ENCODE assay signal across 9 mouse cellular contexts in genomic region chr19:60946656-60947055, GRCm38 (mm10). TPM values are rescaled to one million over a fixed set of nuclear protein-coding genes. Genes with fewer than 3 reads are reported as not detected.
DNase-seq lines count a peak whose midpoint lies in the region; ATAC-seq lines count a peak whose summit lies in the region.
"Had no signal": no experiment of that assay in that cellular context is flagged by ENCODE, and none has a peak within 500 bp of the region (broad histone marks: within the 10 kb centered on the region; RNA-seq: fewer than 3 reads in every experiment).

No protein-coding gene starts in this region.

- H3K4me1 ChIP-seq in midbrain, embryonic 14.5 days (ENCODE audit: control insufficient read depth, insufficient read depth, low read length) = no peaks in the 10 kb centered on the region
- H3K4me1 ChIP-seq: embryonic facial prominence, embryonic 13.5 days had no signal

- no peaks in the 10 kb centered on the region for H3K27me3 ChIP-seq in midbrain, embryonic 14.5 days (ENCODE audit: control insufficient read depth, insufficient read depth, low read length)
- H3K27me3 ChIP-seq: embryonic facial prominence, embryonic 13.5 days had no signal

- ATAC-seq in activated CD4-positive, CD25-positive, alpha-beta regulatory T cell, adult 4 months = no peak
- no peak for ATAC-seq in midbrain, embryonic 14.5 days (ENCODE audit: low FRiP score, low TSS enrichment)

- no peak overlapping the region for H3K4me2 ChIP-seq in midbrain, embryonic 14.5 days (ENCODE audit: low read length)
- H3K4me2 ChIP-seq: embryonic facial prominence, embryonic 13.5 days had no signal

- H3K9ac ChIP-seq in midbrain, embryonic 14.5 days (replicated peaks; ENCODE audit: low read length) = no peak overlapping the region
- H3K9ac ChIP-seq: embryonic facial prominence, embryonic 13.5 days had no signal

- no peak overlapping the region for H3K4me3 ChIP-seq in midbrain, embryonic 14.5 days (replicated peaks; ENCODE audit: low read depth, low read length)
- H3K4me3 ChIP-seq: embryonic facial prominence, embryonic 13.5 days had no signal

- H3K27ac ChIP-seq in midbrain, embryonic 14.5 days (replicated peaks; ENCODE audit: low read depth, low read length) = no peak overlapping the region

- WGBS in midbrain, embryonic 14.5 days = 63% methylated on average over 2 of the region's 2 CpGs

- no peaks in the 10 kb centered on the region for H3K9me3 ChIP-seq in midbrain, embryonic 14.5 days (ENCODE audit: control insufficient read depth, low read length)
- H3K9me3 ChIP-seq: embryonic facial prominence, embryonic 13.5 days had no signal

- H3K36me3 ChIP-seq in midbrain, embryonic 14.5 days (ENCODE audit: control insufficient read depth, insufficient read depth, low read length) = no peaks in the 10 kb centered on the region
- H3K36me3 ChIP-seq: embryonic facial prominence, embryonic 13.5 days had no signal

- DNase-seq in adrenal gland, adult 2 months = peak; percentile 49
- DNase-seq in adrenal gland, adult 18-20 months (ENCODE audit: low spot score in 2 of 2) = no peak
- DNase-seq in brain, adult 2 months (ENCODE audit: low read depth, low spot score) = peak; percentile 27
- peak; percentile 56 to 70 for DNase-seq in heart, postnatal 36 days
- DNase-seq in lung, postnatal 25 days (ENCODE audit: low spot score) = peak; percentile 72
- no peak for DNase-seq in midbrain, embryonic 14.5 days
- DNase-seq in embryo, embryonic 11 days = no peak

- intact Hi-C loops in heart, postnatal 36 days (cut with DNase I) = loop anchor here (1.0 kb wide), 1 partner anchor 56 kb away; no protein-coding TSS in a partner anchor

RNA-seq across cellular contexts. Expression of gene Grk5, which starts 57.1 kb away (rescaled TPM):
- total RNA-seq in adrenal gland, adult 2 months (2021) = 10 to 100 TPM; 16.6 to 36.3 TPM
- 1.2 and 1.5 TPM in 2 replicates for polyA plus RNA-seq in adrenal gland, adult 2 months (2012; rRNA removed)
- total RNA-seq in adrenal gland, adult 18-20 months (2021) = 10 to 100 TPM; 23.3 to 47.1 TPM
- total RNA-seq in heart, postnatal 36 days (2021) = 10 to 100 TPM; 20.9 to 29.6 TPM
- 1 to 10 TPM; 1.5 to 1.7 TPM for polyA plus RNA-seq in activated CD4-positive, CD25-positive, alpha-beta regulatory T cell, adult 4 months (2017; shearing (Covaris generic))
- polyA plus RNA-seq in midbrain, embryonic 14.5 days (2014; fragmentation: Nextera tagmentation; extraction: Ambion mirVana) = 3.6 and 3.7 TPM in 2 replicates

Comparison
In these comparisons a context has a peak if more than half of its experiments do, and no peak if none do; other contexts are left out.
1. DNase-seq: peak in adrenal gland, adult 2 months (single experiment), brain, adult 2 months (single experiment), heart, postnatal 36 days (2 of 2) and lung, postnatal 25 days (single experiment); none in adrenal gland, adult 18-20 months (0 of 2), midbrain, embryonic 14.5 days (single experiment) and embryo, embryonic 11 days (single experiment).